Mouse (Mus musculus): ENCODE measurements around the gene Sgsm1. TPM values are rescaled to one million over a fixed set of nuclear protein-coding genes. Genes with fewer than 3 reads are reported as not detected.
A peak's percentile ranks its signal among the peaks of the same experiment; 100 is the strongest.

The Sgsm1 gene
- polyA plus RNA-seq, 1 experiment from 2014 or later, result 21.1 TPM

- Histone ChIP-seq H3K4me2 (no peak overlapping the region), H3K36me3 (peaks cover 55% of the 10 kb centered on the region), H3K4me1 (replicated peaks) (no peaks in the 10 kb centered on the region), H3K9ac (no peak overlapping the region), H3K9me3 (no peaks in the 10 kb centered on the region), H3K4me3 (no peak overlapping the region), H3K27ac (replicated peaks) (no peak overlapping the region), H3K27me3 (no peaks in the 10 kb centered on the region)
- 74% methylated on average over 10 of the region's 10 CpGs for WGBS
- no peak for ATAC-seq (ENCODE audit: low FRiP score, low read depth)
These were observed 34.7 kb downstream of the Sgsm1 start for GRCm38 (mm10) chr5:113275839-113276238.

- peak overlapping the region; percentile 17; the same call in 1 of the 2 replicates for H3K27ac ChIP-seq (replicated peaks)
- WGBS, result 64% methylated on average over 11 of the region's 11 CpGs
- H3K27me3 ChIP-seq, result no peaks in the 10 kb centered on the region
- no peak overlapping the region for H3K9ac ChIP-seq
- H3K9me3 ChIP-seq, result no peaks in the 10 kb centered on the region
- H3K36me3 ChIP-seq, result peaks cover 43% of the 10 kb centered on the region
- no peak overlapping the region for H3K4me3 ChIP-seq
- H3K4me1 ChIP-seq (replicated peaks), result no peaks in the 10 kb centered on the region
- H3K4me2 ChIP-seq, result no peak overlapping the region
- no peak for ATAC-seq (ENCODE audit: low FRiP score, low read depth)
These were observed 39.3 kb downstream of the Sgsm1 start for GRCm38 (mm10) chr5:113271207-113271811.

- H3K36me3 ChIP-seq, result peaks cover 34% of the 10 kb centered on the region
- 77% methylated on average over 3 of the region's 3 CpGs for WGBS
- ATAC-seq (ENCODE audit: low FRiP score, low read depth), result no peak
These were observed 40.5 kb downstream of the Sgsm1 start for GRCm38 (mm10) chr5:113270043-113270442.

GRCm38 (mm10) chr5:113268246-113268645, 42.3 kb downstream of the Sgsm1 start:
- no peak overlapping the region for H3K9ac ChIP-seq
- no peak overlapping the region for H3K27ac ChIP-seq (replicated peaks)
- no peaks in the 10 kb centered on the region for H3K27me3 ChIP-seq
- no peak overlapping the region for H3K4me3 ChIP-seq
- H3K4me1 ChIP-seq (replicated peaks), result no peaks in the 10 kb centered on the region
- no peak for ATAC-seq (ENCODE audit: low FRiP score, low read depth)
- no peaks in the 10 kb centered on the region for H3K9me3 ChIP-seq
- H3K4me2 ChIP-seq, result no peak overlapping the region
- peaks cover 34% of the 10 kb centered on the region for H3K36me3 ChIP-seq

More at GRCm38 (mm10) chr5:113270043-113270442, 40.5 kb downstream of the Sgsm1 start:
- no peak overlapping the region for H3K9ac ChIP-seq
- H3K27me3 ChIP-seq, result no peaks in the 10 kb centered on the region
- no peak overlapping the region for H3K4me3 ChIP-seq
- no peak overlapping the region for H3K4me2 ChIP-seq
- H3K4me1 ChIP-seq (replicated peaks), result no peaks in the 10 kb centered on the region
- H3K9me3 ChIP-seq, result no peaks in the 10 kb centered on the region
- 0 out of 2 replicates have a peak overlapping the region, but pooled peaks have one; percentile 30 for H3K27ac ChIP-seq (replicated peaks)

- no peaks in the 10 kb centered on the region for H3K4me1 ChIP-seq (replicated peaks)
- ATAC-seq (ENCODE audit: low FRiP score, low read depth), result no peak
- H3K4me2 ChIP-seq, result no peak overlapping the region
- H3K9me3 ChIP-seq, result no peaks in the 10 kb centered on the region
- peaks cover 40% of the 10 kb centered on the region for H3K36me3 ChIP-seq
- no peak overlapping the region for H3K4me3 ChIP-seq
- H3K27ac ChIP-seq (replicated peaks), result no peak overlapping the region
- 83% methylated on average over 8 of the region's 8 CpGs for WGBS
- H3K9ac ChIP-seq, result no peak overlapping the region
- no peaks in the 10 kb centered on the region for H3K27me3 ChIP-seq
These were observed 44.9 kb downstream of the Sgsm1 start for GRCm38 (mm10) chr5:113265637-113266036.

- Histone ChIP-seq H3K9ac (no peak overlapping the region), H3K27ac (replicated peaks) (no peak overlapping the region), H3K4me2 (no peak overlapping the region), H3K36me3 (peaks cover 56% of the 10 kb centered on the region), H3K4me3 (no peak overlapping the region), H3K27me3 (no peaks in the 10 kb centered on the region), H3K4me1 (replicated peaks) (no peaks in the 10 kb centered on the region), H3K9me3 (no peaks in the 10 kb centered on the region)
- 0 out of 2 replicates have a peak, but pooled peaks have one; percentile 15 for ATAC-seq (ENCODE audit: low FRiP score, low read depth)
- WGBS, result 96% methylated on average over 11 of the region's 11 CpGs
These were observed 59.8 kb downstream of the Sgsm1 start for GRCm38 (mm10) chr5:113250806-113251205.

- H3K27ac ChIP-seq (replicated peaks), result no peak overlapping the region
- peaks cover 48% of the 10 kb centered on the region for H3K36me3 ChIP-seq
- H3K9ac ChIP-seq, result no peak overlapping the region
- no peaks in the 10 kb centered on the region for H3K27me3 ChIP-seq
- no peak for ATAC-seq (ENCODE audit: low FRiP score, low read depth)
- no peak overlapping the region for H3K4me2 ChIP-seq
- no peak overlapping the region for H3K4me3 ChIP-seq
- H3K9me3 ChIP-seq, result no peaks in the 10 kb centered on the region
- no peaks in the 10 kb centered on the region for H3K4me1 ChIP-seq (replicated peaks)
- WGBS, result 90% methylated on average over 8 of the region's 8 CpGs
These were observed 61.2 kb downstream of the Sgsm1 start for GRCm38 (mm10) chr5:113249263-113249930.

GRCm38 (mm10) chr5:113230196-113230595, 80.4 kb downstream of the Sgsm1 start:
- Histone ChIP-seq H3K4me3 (no peak overlapping the region), H3K4me1 (replicated peaks) (peaks cover 18% of the 10 kb centered on the region), H3K36me3 (no peaks in the 10 kb centered on the region), H3K27me3 (no peaks in the 10 kb centered on the region), H3K9ac (no peak overlapping the region), H3K9me3 (no peaks in the 10 kb centered on the region), H3K4me2 (no peak overlapping the region), H3K27ac (replicated peaks) (no peak overlapping the region)
- ATAC-seq (ENCODE audit: low FRiP score, low read depth), result no peak
- WGBS, result 84% methylated on average over 5 of the region's 5 CpGs

- peaks cover 18% of the 10 kb centered on the region for H3K4me1 ChIP-seq (replicated peaks)
- peak within 1 kb of the TSS; percentile 43 for H3K27ac ChIP-seq (replicated peaks)
- ATAC-seq (ENCODE audit: low FRiP score, low read depth), result peak; percentile 82
- no peaks in the 10 kb centered on the region for H3K9me3 ChIP-seq
- peak within 1 kb of the TSS; percentile 54 for H3K4me2 ChIP-seq
- H3K9ac ChIP-seq, result no peak within 1 kb of the TSS; the same call in 1 of the 2 replicates
- H3K27me3 ChIP-seq, result no peaks in the 10 kb centered on the region
- no peaks in the 10 kb centered on the region for H3K36me3 ChIP-seq
- peak within 1 kb of the TSS; percentile 22 for H3K4me3 ChIP-seq
- under 1% methylated on average over 13 of the region's 13 CpGs for WGBS
These were observed 83.9 kb downstream of the Sgsm1 start, which contains the start of gene Tmem211 for GRCm38 (mm10) chr5:113226632-113227102. Tmem211 (plus strand) TSS chr5:113226909.

- Histone ChIP-seq H3K9ac (no peak overlapping the region), H3K4me2 (peak overlapping the region; percentile 54), H3K27ac (replicated peaks) (peak overlapping the region; percentile 43), H3K9me3 (no peaks in the 10 kb centered on the region), H3K4me1 (replicated peaks) (peaks cover 18% of the 10 kb centered on the region), H3K36me3 (no peaks in the 10 kb centered on the region), H3K4me3 (peak overlapping the region; percentile 22), H3K27me3 (no peaks in the 10 kb centered on the region)
- WGBS, result 10% methylated on average over 25 of the region's 25 CpGs
- ATAC-seq (ENCODE audit: low FRiP score, low read depth), result peak; percentile 12; the same call in 1 of the 2 replicates
These were observed 84.7 kb downstream of the Sgsm1 start for GRCm38 (mm10) chr5:113225686-113226435.

- no peak overlapping the region for H3K27ac ChIP-seq (replicated peaks)
- ATAC-seq (ENCODE audit: low FRiP score, low read depth), result no peak
- peak overlapping the region; percentile 54 for H3K4me2 ChIP-seq
- H3K9me3 ChIP-seq, result no peaks in the 10 kb centered on the region
- no peaks in the 10 kb centered on the region for H3K36me3 ChIP-seq
- WGBS, result 16% methylated on average over 10 of the region's 10 CpGs
- no peaks in the 10 kb centered on the region for H3K27me3 ChIP-seq
- H3K4me1 ChIP-seq (replicated peaks), result peaks cover 23% of the 10 kb centered on the region
- no peak overlapping the region for H3K4me3 ChIP-seq
- no peak overlapping the region for H3K9ac ChIP-seq
These were observed 85.3 kb downstream of the Sgsm1 start for GRCm38 (mm10) chr5:113225271-113225670.

GRCm38 (mm10) chr5:113223888-113224287, 86.7 kb downstream of the Sgsm1 start:
- no peak for ATAC-seq (ENCODE audit: low FRiP score, low read depth)
- H3K4me2 ChIP-seq, result no peak overlapping the region

More at GRCm38 (mm10) chr5:113223888-113224287, 86.7 kb downstream of the Sgsm1 start:
- 56% methylated on average over 4 of the region's 4 CpGs for WGBS
- Histone ChIP-seq H3K4me3 (no peak overlapping the region), H3K36me3 (no peaks in the 10 kb centered on the region), H3K9ac (no peak overlapping the region), H3K4me1 (replicated peaks) (peaks cover 25% of the 10 kb centered on the region), H3K27ac (replicated peaks) (no peak overlapping the region), H3K9me3 (no peaks in the 10 kb centered on the region), H3K27me3 (no peaks in the 10 kb centered on the region)

Measured in hindbrain, embryonic 15.5 days (tissue).